Comparison of ENCODE assay signal across 12 mouse cellular contexts in the genomic region with DNA sequence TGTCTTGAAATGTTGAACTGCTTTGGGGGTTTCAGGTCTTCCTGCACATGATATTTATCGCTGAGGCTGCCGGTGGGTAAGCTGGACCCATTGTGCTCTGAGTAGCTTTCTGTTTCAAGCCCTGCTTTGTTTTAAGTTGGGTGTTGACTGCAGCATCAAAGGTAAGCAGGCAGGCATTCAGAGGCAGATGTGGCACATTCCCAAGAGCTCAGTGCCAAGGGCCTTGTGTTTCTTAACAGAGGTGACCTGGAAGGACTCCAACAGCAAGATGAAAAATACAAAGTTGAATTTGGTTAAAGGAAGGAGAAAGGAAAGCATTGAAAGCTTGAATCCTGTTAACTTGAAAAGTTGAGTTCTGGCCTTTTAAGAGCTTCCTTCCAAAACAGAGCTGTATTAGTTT.
A peak's percentile ranks its signal among the peaks of the same experiment; 100 is the strongest.
DNase-seq lines count a peak whose midpoint lies in the region; ATAC-seq lines count a peak whose summit lies in the region.
"Had no signal": no experiment of that assay in that cellular context is flagged by ENCODE, and none has a peak within 500 bp of the region (broad histone marks: within the 10 kb centered on the region; RNA-seq: fewer than 3 reads in every experiment).

No protein-coding gene starts in this region.

- H3K27ac ChIP-seq in forebrain, embryonic 14.5 days (ENCODE audit: low read depth, low read length) = no peak overlapping the region
- H3K27ac ChIP-seq in forebrain, embryonic 15.5 days (replicated peaks) = no peak overlapping the region
- peak overlapping the region; percentile 32; the same call in 1 of the 2 replicates for H3K27ac ChIP-seq in limb, embryonic 12.5 days
- H3K27ac ChIP-seq in limb, embryonic 10.5 days = no peak overlapping the region
- H3K27ac ChIP-seq in forebrain, embryonic 12.5 days = no peak overlapping the region
- H3K27ac ChIP-seq: midbrain, embryonic 12.5 days had no signal

- H3K36me3 ChIP-seq in forebrain, embryonic 14.5 days (ENCODE audit: control insufficient read depth, insufficient read depth, low read length) = no peaks in the 10 kb centered on the region
- no peaks in the 10 kb centered on the region for H3K36me3 ChIP-seq in forebrain, embryonic 15.5 days
- H3K36me3 ChIP-seq in limb, embryonic 12.5 days = no peaks in the 10 kb centered on the region
- no peaks in the 10 kb centered on the region for H3K36me3 ChIP-seq in limb, embryonic 10.5 days
- no peaks in the 10 kb centered on the region for H3K36me3 ChIP-seq in forebrain, embryonic 12.5 days (replicated peaks)
- H3K36me3 ChIP-seq: midbrain, embryonic 12.5 days had no signal

- H3K4me2 ChIP-seq in forebrain, embryonic 14.5 days (ENCODE audit: low read length) = no peak overlapping the region
- no peak overlapping the region for H3K4me2 ChIP-seq in forebrain, embryonic 15.5 days (replicated peaks)
- H3K4me2 ChIP-seq in limb, embryonic 12.5 days = no peak overlapping the region
- H3K4me2 ChIP-seq in forebrain, embryonic 12.5 days = no peak overlapping the region
- H3K4me2 ChIP-seq: midbrain, embryonic 12.5 days had no signal

- 25% methylated on average over 2 of the region's 2 CpGs for WGBS in forebrain, embryonic 14.5 days
- 16% methylated on average over 2 of the region's 2 CpGs for WGBS in forebrain, embryonic 15.5 days
- 62% methylated on average over 2 of the region's 2 CpGs for WGBS in limb, embryonic 12.5 days
- 83% methylated on average over 2 of the region's 2 CpGs for WGBS in limb, embryonic 10.5 days
- WGBS in forebrain, embryonic 12.5 days = 36% methylated on average over 2 of the region's 2 CpGs

- ATAC-seq in forebrain, embryonic 14.5 days = no peak
- no peak for ATAC-seq in forebrain, embryonic 15.5 days (replicated peaks)
- ATAC-seq in limb, embryonic 12.5 days (ENCODE audit: insufficient number of reproducible peaks, insufficient read depth, low FRiP score, low TSS enrichment, low read depth) = no peak
- no peak for ATAC-seq in forebrain, embryonic 12.5 days (ENCODE audit: low FRiP score)
- ATAC-seq in activated CD4-positive, CD25-positive, alpha-beta regulatory T cell, adult 4 months = no peak
- ATAC-seq: Patski had no signal

- no peak overlapping the region for H3K9ac ChIP-seq in forebrain, embryonic 14.5 days (ENCODE audit: low read length)
- no peak overlapping the region for H3K9ac ChIP-seq in forebrain, embryonic 15.5 days (replicated peaks)
- no peak overlapping the region for H3K9ac ChIP-seq in limb, embryonic 12.5 days (replicated peaks)
- no peak overlapping the region for H3K9ac ChIP-seq in forebrain, embryonic 12.5 days
- H3K9ac ChIP-seq: midbrain, embryonic 12.5 days had no signal

- H3K4me3 ChIP-seq in forebrain, embryonic 14.5 days (ENCODE audit: low read depth, low read length) = no peak overlapping the region
- no peak overlapping the region for H3K4me3 ChIP-seq in forebrain, embryonic 15.5 days
- H3K4me3 ChIP-seq in limb, embryonic 12.5 days (replicated peaks) = no peak overlapping the region
- H3K4me3 ChIP-seq in limb, embryonic 10.5 days = no peak overlapping the region
- no peak overlapping the region for H3K4me3 ChIP-seq in forebrain, embryonic 12.5 days (replicated peaks)
- H3K4me3 ChIP-seq: midbrain, embryonic 12.5 days had no signal

- H3K9me3 ChIP-seq in forebrain, embryonic 14.5 days (replicated peaks; ENCODE audit: control insufficient read depth, low read length) = no peaks in the 10 kb centered on the region
- no peaks in the 10 kb centered on the region for H3K9me3 ChIP-seq in forebrain, embryonic 15.5 days
- no peaks in the 10 kb centered on the region for H3K9me3 ChIP-seq in limb, embryonic 12.5 days
- no peaks in the 10 kb centered on the region for H3K9me3 ChIP-seq in limb, embryonic 10.5 days (replicated peaks)
- H3K9me3 ChIP-seq in forebrain, embryonic 12.5 days = no peaks in the 10 kb centered on the region
- H3K9me3 ChIP-seq: midbrain, embryonic 12.5 days had no signal

- peak; percentile 39 for DNase-seq in forebrain, embryonic 14.5 days (ENCODE audit: low spot score)
- no peak for DNase-seq in limb, embryonic 10.5 days (ENCODE audit: low spot score)
- peak; percentile 11 for DNase-seq in adrenal gland, postnatal 25 days
- peak; percentile 7 to 26 for DNase-seq in lung, postnatal 4 days
- DNase-seq: B cell, adult 2 months; spleen, adult 18-20 months had no signal

- H3K27me3 ChIP-seq in forebrain, embryonic 14.5 days (replicated peaks; ENCODE audit: control insufficient read depth, insufficient read depth, low read length) = no peaks in the 10 kb centered on the region
- H3K27me3 ChIP-seq in forebrain, embryonic 15.5 days = no peaks in the 10 kb centered on the region
- H3K27me3 ChIP-seq in limb, embryonic 12.5 days = no peaks in the 10 kb centered on the region
- H3K27me3 ChIP-seq in limb, embryonic 10.5 days (ENCODE audit: low read depth, poor library complexity, severe bottlenecking) = no peaks in the 10 kb centered on the region
- no peaks in the 10 kb centered on the region for H3K27me3 ChIP-seq in forebrain, embryonic 12.5 days
- H3K27me3 ChIP-seq: midbrain, embryonic 12.5 days; Patski had no signal

- no peaks in the 10 kb centered on the region for H3K4me1 ChIP-seq in forebrain, embryonic 14.5 days (ENCODE audit: control insufficient read depth, insufficient read depth, low read length)
- H3K4me1 ChIP-seq in forebrain, embryonic 15.5 days = 0 out of 2 replicates have a peak, but pooled peaks cover 4% of the 10 kb centered on the region
- no peaks in the 10 kb centered on the region; the same call in 1 of the 2 replicates for H3K4me1 ChIP-seq in limb, embryonic 12.5 days (replicated peaks)
- no peaks in the 10 kb centered on the region for H3K4me1 ChIP-seq in limb, embryonic 10.5 days
- H3K4me1 ChIP-seq in forebrain, embryonic 12.5 days = no peaks in the 10 kb centered on the region; the same call in 1 of the 2 replicates
- H3K4me1 ChIP-seq: midbrain, embryonic 12.5 days had no signal
